Mouse (Mus musculus): Measurements from ENCODE around the gene Galnt7. TPM values are rescaled to one million over a fixed set of nuclear protein-coding genes. Genes with fewer than 3 reads are reported as not detected.

Galnt7 gene
- total and polyA plus RNA-seq, 3 experiments, result 11.1 to 138 (median 18.5) TPM

DNA sequence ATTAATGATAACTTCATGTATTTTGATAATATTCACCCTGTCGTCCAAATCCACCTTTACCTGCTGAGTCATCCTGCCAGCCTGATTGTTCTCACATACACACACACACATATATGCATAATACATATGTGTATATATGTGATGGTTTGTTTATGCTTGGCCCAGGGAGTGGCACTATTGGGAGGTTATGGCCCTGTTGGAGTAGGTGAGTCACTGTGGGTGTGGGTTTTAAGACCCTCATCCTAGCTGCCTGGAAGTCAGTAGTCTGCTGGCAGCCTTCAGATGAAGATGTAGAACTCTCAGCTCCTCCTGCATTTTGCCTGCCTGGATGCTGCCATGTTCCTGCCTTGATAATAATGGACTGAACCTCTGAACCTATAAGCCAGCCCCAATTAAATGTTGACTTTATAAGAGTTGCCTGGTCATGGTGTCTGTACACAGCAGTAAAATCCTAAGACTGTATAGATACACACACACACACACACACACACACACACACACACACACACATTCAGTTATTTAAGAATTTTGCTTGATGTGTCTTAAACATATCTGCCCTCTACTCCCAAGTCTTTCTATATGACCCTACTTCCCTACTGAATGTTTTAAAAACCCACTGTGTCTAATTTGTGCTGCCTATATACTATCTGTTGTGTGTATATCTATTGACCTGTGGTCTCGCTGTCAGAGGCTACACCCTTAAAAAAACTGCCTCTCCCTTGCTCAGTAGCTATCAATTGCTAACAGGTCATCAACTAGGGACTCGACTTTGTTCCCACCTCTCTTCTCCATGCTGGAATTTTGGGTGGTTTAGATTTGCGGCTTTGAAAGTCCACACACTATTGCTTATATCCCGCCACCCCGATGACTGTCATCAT, 23.8 kb downstream of the Galnt7 start:
- peaks cover 0 to 28% of the 10 kb centered on the region in 2 experiments; a peak in 2 of 4 replicates for H3K36me3 ChIP-seq (ENCODE audit: control insufficient read depth in 1 of 2, insufficient read depth in 2 of 2, low read length in 2 of 2)
- H3K27me3 ChIP-seq (ENCODE audit: control insufficient read depth in 1 of 2, insufficient read depth in 2 of 2, low read length in 2 of 2), result no peaks in the 10 kb centered on the region
- H3K79me2 ChIP-seq (ENCODE audit: control insufficient read depth, insufficient read depth, low read length, poor library complexity), result no peaks in the 10 kb centered on the region
- H3K4me3 ChIP-seq (ENCODE audit: control insufficient read depth in 1 of 2, insufficient read depth in 1 of 2, low read depth in 2 of 2, low read length in 2 of 2), result no peak overlapping the region
- H3K9me3 ChIP-seq (replicated peaks; ENCODE audit: insufficient read depth, low read length), result no peaks in the 10 kb centered on the region
- peaks cover 14 to 18% of the 10 kb centered on the region in 2 experiments for H3K4me1 ChIP-seq (ENCODE audit: control insufficient read depth in 1 of 2, insufficient read depth in 2 of 2, low read length in 2 of 2)
- TF ChIP-seq EP300 (IDR thresholded peaks at IDR 0.05; ENCODE audit: low read depth in 1 of 2, low read length in 2 of 2), result peak in 1 of 2 experiments; percentile 43; a peak in 1 of 4 replicates
- no peak for TF ChIP-seq GATA1 (IDR thresholded peaks at IDR 0.05; ENCODE audit: low read depth, low read length)
- H3K9ac ChIP-seq (ENCODE audit: control insufficient read depth, low read depth, low read length, poor library complexity, severe bottlenecking), result no peak overlapping the region
- no peak overlapping the region for H3K27ac ChIP-seq (ENCODE audit: control insufficient read depth, low read depth, low read length)
- DNase-seq (ENCODE audit: low read depth, low spot score), result no peak

DNA sequence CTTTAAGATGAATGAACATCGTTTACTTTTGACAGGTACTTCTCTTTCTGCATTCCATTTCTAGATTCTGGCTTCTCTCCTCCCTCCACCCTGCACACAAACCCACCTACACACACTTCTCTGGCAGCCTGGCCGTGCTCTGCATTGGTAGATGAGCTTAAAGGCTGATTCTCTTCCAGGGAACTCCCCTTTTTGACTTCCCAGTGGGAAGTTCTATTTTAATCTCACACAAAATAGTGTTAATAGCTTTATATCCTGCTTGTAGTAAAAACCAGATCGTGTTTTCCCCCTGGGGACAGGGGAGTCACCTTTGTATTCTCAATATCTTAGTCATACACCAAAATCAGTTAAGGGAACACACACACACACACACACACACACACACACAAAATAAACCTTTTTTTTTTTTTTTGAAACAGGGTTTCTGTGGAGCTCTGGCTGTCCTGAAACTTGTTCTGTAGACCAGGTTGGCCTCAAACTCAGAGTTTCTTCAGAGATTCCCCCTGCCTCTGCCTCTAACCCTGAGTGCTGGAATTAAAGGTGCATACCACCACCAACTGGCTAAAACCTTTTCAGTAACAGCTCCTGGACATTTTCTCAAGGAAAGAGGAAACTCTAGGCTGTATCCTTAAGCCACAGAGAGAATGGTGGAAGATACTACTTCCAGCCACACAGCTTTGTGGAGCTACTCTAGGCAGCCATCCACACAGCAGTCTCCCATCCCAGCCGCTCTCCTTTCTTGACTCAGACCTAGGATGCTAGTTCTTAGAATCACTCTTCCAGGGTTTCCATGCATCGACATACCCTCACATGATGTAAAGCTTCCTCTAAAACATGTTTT, 24.7 kb downstream of the Galnt7 start:
- TF ChIP-seq KAT2A (conservative IDR thresholded peaks at IDR 0.05; ENCODE audit: low read depth, low read length), result no peak
- TF ChIP-seq ZNF384 (IDR thresholded peaks at IDR 0.05; ENCODE audit: low read depth, low read length), result peak; percentile 83
- TF ChIP-seq RAD21 (IDR thresholded peaks at IDR 0.05; ENCODE audit: low read depth, low read length), result no peak
- TF ChIP-seq USF1 (IDR thresholded peaks at IDR 0.05; ENCODE audit: low read depth, low read length), result no peak
- TF ChIP-seq ELF1 (IDR thresholded peaks at IDR 0.05; ENCODE audit: low read depth, low read length), result no peak

DNA sequence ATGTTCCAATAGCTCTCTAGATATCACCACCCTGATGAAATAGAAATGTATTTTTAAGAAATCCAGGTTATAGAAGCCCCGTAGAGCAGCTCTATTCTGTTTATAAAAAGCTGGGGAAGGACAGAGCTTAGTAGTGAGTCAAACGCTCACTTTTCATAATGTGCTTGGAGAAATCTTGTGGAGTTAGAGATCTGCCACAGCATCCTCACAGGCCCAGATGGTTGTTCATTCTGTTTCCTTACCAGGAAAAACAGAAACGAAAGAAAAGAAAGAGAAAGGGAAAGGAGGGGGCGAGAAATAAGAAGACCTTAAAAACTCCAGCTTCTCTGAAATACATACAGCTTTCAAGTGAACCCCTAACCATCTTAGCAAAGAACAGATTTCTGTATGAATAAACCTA, 28.9 kb downstream of the Galnt7 start:
- DNase-seq (ENCODE audit: low read depth, low spot score), result no peak

More for the DNA sequence above, 24.7 kb downstream of the Galnt7 start:
- H3K4me3 ChIP-seq (ENCODE audit: control insufficient read depth in 1 of 2, insufficient read depth in 1 of 2, low read depth in 2 of 2, low read length in 2 of 2), result no peak overlapping the region
- H3K27ac ChIP-seq (ENCODE audit: control insufficient read depth, low read depth, low read length), result no peak overlapping the region
- no peak for DNase-seq (ENCODE audit: low read depth, low spot score)
- no peaks in the 10 kb centered on the region for H3K27me3 ChIP-seq (ENCODE audit: control insufficient read depth in 1 of 2, insufficient read depth in 2 of 2, low read length in 2 of 2)
- H3K79me2 ChIP-seq (ENCODE audit: control insufficient read depth, insufficient read depth, low read length, poor library complexity), result no peaks in the 10 kb centered on the region
- no peaks in the 10 kb centered on the region for H3K9me3 ChIP-seq (replicated peaks; ENCODE audit: insufficient read depth, low read length)
- H3K4me1 ChIP-seq (ENCODE audit: control insufficient read depth in 1 of 2, insufficient read depth in 2 of 2, low read length in 2 of 2), result peaks cover 14 to 20% of the 10 kb centered on the region in 2 experiments
- H3K36me3 ChIP-seq (ENCODE audit: control insufficient read depth in 1 of 2, insufficient read depth in 2 of 2, low read length in 2 of 2), result peaks cover 0 to 28% of the 10 kb centered on the region in 2 experiments; a peak in 2 of 4 replicates
- no peak overlapping the region for H3K9ac ChIP-seq (ENCODE audit: control insufficient read depth, low read depth, low read length, poor library complexity, severe bottlenecking)

More for the DNA sequence above, 28.9 kb downstream of the Galnt7 start:
- Histone ChIP-seq H3K4me1 (ENCODE audit: control insufficient read depth in 1 of 2, insufficient read depth in 2 of 2, low read length in 2 of 2) (peaks cover 11 to 22% of the 10 kb centered on the region in 2 experiments), H3K4me3 (ENCODE audit: control insufficient read depth in 1 of 2, insufficient read depth in 1 of 2, low read depth in 2 of 2, low read length in 2 of 2) (no peak overlapping the region), H3K9me3 (replicated peaks; ENCODE audit: insufficient read depth, low read length) (no peaks in the 10 kb centered on the region), H3K79me2 (ENCODE audit: control insufficient read depth, insufficient read depth, low read length, poor library complexity) (no peaks in the 10 kb centered on the region), H3K9ac (ENCODE audit: control insufficient read depth, low read depth, low read length, poor library complexity, severe bottlenecking) (no peak overlapping the region), H3K27ac (ENCODE audit: control insufficient read depth, low read depth, low read length) (no peak overlapping the region), H3K27me3 (ENCODE audit: control insufficient read depth in 1 of 2, insufficient read depth in 2 of 2, low read length in 2 of 2) (no peaks in the 10 kb centered on the region), H3K36me3 (ENCODE audit: control insufficient read depth in 1 of 2, insufficient read depth in 2 of 2, low read length in 2 of 2) (peaks cover 0 to 24% of the 10 kb centered on the region in 2 experiments; a peak in 2 of 4 replicates)
- TF ChIP-seq ZKSCAN1 (IDR thresholded peaks at IDR 0.05; ENCODE audit: low read depth, low read length) (no peak), JUND (IDR thresholded peaks at IDR 0.05; ENCODE audit: low read depth, low read length) (no peak), RAD21 (IDR thresholded peaks at IDR 0.05; ENCODE audit: low read depth, low read length) (no peak), MAZ (IDR thresholded peaks at IDR 0.05; ENCODE audit: low read depth, low read length) (no peak), HCFC1 (IDR thresholded peaks at IDR 0.05; ENCODE audit: low read depth, low read length) (no peak), GABPA (IDR thresholded peaks at IDR 0.05; ENCODE audit: low read depth, low read length) (no peak), GATA1 (IDR thresholded peaks at IDR 0.05; ENCODE audit: low read depth, low read length) (no peak), ZNF384 (IDR thresholded peaks at IDR 0.05; ENCODE audit: low read depth, low read length) (no peak), TAL1 (IDR thresholded peaks at IDR 0.05; ENCODE audit: low read length) (no peak), MAFK (IDR thresholded peaks at IDR 0.05; ENCODE audit: borderline replicate concordance, low read depth, low read length) (no peak), MYB (IDR thresholded peaks at IDR 0.05; ENCODE audit: low read depth, low read length) (no peak), MAX (IDR thresholded peaks at IDR 0.05; ENCODE audit: low read length) (no peak), ZC3H11A (IDR thresholded peaks at IDR 0.05; ENCODE audit: low read depth, low read length) (no peak), POLR2A (IDR thresholded peaks at IDR 0.05; ENCODE audit: control insufficient read depth in 1 of 2, insufficient read depth in 1 of 2, low read depth in 1 of 2, low read length in 2 of 2, poor library complexity in 1 of 2) (no peak), MXI1 (IDR thresholded peaks at IDR 0.05; ENCODE audit: low read depth, low read length) (no peak), TBP (IDR thresholded peaks at IDR 0.05; ENCODE audit: low read depth, low read length) (no peak), POLR2AphosphoS5 (IDR thresholded peaks at IDR 0.05; ENCODE audit: borderline replicate concordance, low read depth, low read length) (no peak)

Measured in MEL (cell line).